Mouse (Mus musculus) hindbrain, embryonic 15.5 days (tissue): ENCODE results near the gene Mmp25. TPM values are rescaled to one million over a fixed set of nuclear protein-coding genes. Genes with fewer than 3 reads are reported as not detected.

Experiments
- ATAC-seq: fragments of 200-750 bp; cut with Nextera tagmentation; 2 replicates; pipeline ENCODE4 v1.8.0; 2017; ENCODE audit warnings: low read depth, moderate number of reproducible peaks, moderate TSS enrichment; ENCODE audit not compliant: low FRiP score
- H3K27ac ChIP-seq: fragments of 300-500 bp; sonication (generic); replicated peaks from 2 replicates; pipeline ENCODE4 v1.5.1; 2015; ENCODE audit warnings: mild to moderate bottlenecking, inconsistent platforms
- H3K27me3 ChIP-seq: fragments of 300-500 bp; sonication (generic); 2 replicates; pipeline ENCODE4 v1.6.1; 2015; ENCODE audit warnings: control low read depth, inconsistent platforms
- H3K36me3 ChIP-seq: fragments of 300-500 bp; sonication (generic); 2 replicates; pipeline ENCODE4 v1.6.1; 2015; ENCODE audit warnings: control low read depth, inconsistent platforms
- H3K4me1 ChIP-seq: fragments of 300-500 bp; sonication (generic); replicated peaks from 2 replicates; pipeline ENCODE4 v1.6.1; 2015; ENCODE audit warnings: control low read depth, inconsistent platforms
- H3K4me2 ChIP-seq: fragments of 300-500 bp; sonication (generic); 2 replicates; pipeline ENCODE4 v1.6.1; 2015; ENCODE audit warnings: moderate library complexity, mild to moderate bottlenecking, inconsistent platforms
- H3K4me3 ChIP-seq: fragments of 300-500 bp; sonication (generic); 2 replicates; pipeline ENCODE4 v1.5.1; 2015; ENCODE audit warnings: mild to moderate bottlenecking, inconsistent platforms
- H3K9ac ChIP-seq: fragments of 300-500 bp; sonication (generic); 2 replicates; pipeline ENCODE4 v1.6.1; 2015; ENCODE audit warnings: inconsistent platforms
- H3K9me3 ChIP-seq: fragments of 300-500 bp; sonication (generic); 2 replicates; pipeline ENCODE4 v1.6.1; 2016; ENCODE audit warnings: control low read depth, inconsistent platforms
- WGBS: fragments of 180-500 bp; shearing (Covaris S2); methylation state at CpG from one replicate; pipeline ENCODE4 v1.1.7; 2015; 5-methylcytosine and 5-hydroxymethylcytosine counted together
- polyA plus RNA-seq: library from polyadenylated mRNA; unstranded; fragments of >200 nt; fragmentation: Nextera tagmentation; extraction: Ambion mirVana; gene quantifications from 2 replicates; pipeline ENCODE4 v1.2.1, GENCODE M21; 2015

The Mmp25 gene
- polyA plus RNA-seq, 1 experiment from 2014 or later, result 1.7 TPM

DNA sequence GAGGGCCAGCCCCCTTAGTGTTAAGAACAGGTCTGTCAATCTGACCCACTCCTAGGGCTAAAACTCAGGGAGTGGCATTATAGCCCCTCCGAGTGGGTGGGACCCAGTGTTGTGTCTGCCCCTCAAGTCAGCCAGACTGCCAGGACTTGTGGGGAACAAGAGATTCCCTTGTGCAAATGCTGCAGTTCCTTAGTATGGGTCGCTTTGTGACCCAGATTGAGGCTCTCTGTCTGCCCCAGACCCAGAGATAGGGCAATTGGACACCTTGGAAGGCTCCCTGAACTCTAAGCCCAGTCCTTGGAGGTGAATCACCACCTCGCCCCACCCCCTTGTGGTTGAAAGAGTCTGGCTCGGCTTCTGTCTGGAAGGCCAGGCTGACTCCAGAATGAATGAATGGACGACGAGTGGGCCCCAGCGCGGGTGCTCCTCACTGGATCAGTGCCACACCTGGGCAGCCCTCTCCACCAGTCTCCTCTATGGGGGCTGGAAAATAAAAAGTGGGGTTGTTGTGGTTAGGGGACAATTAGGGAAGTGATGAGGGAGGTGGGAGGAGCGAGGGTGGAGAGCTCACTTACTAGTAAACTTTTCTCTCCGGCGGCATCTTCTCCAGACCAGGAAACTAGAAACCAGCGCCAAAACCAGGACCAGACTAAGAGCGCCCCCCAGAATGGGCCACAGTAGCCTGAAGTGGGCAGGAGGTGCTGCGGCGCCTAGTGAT lies 30.6 kb upstream of the Mmp25 start:
- peak overlapping the region; percentile 48 for H3K4me3 ChIP-seq
- no peak for ATAC-seq
- H3K27ac ChIP-seq, result no peak overlapping the region
- H3K4me2 ChIP-seq, result peak overlapping the region; percentile 94
- peaks cover 57% of the 10 kb centered on the region for H3K4me1 ChIP-seq
- H3K27me3 ChIP-seq, result peaks cover 50% of the 10 kb centered on the region
- H3K36me3 ChIP-seq, result no peaks in the 10 kb centered on the region
- WGBS, result 16% methylated on average over 15 of the region's 15 CpGs
- H3K9ac ChIP-seq, result no peak overlapping the region
- no peaks in the 10 kb centered on the region for H3K9me3 ChIP-seq

DNA sequence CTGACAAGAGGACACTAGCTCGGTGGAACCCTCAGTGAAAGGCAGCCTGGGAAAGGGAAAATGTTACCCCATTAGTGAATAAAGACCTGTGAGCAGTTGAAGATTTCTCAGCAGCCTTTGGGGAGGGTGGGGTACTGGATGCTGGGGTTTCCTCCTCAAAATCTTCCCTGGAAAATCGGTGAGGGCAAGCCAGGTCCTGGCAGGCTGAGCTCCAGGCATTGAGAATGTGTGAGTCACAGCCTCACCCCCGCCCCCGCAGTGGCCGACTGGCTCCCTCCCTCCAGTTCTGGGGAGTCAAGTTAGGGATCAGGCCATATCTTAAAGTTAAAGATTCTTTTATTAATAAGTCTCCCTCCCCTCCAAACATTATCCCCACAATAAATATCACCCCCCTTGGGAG lies 30.1 kb upstream of the Mmp25 start:
- peak overlapping the region; percentile 71 for H3K4me2 ChIP-seq
- no peak overlapping the region for H3K4me3 ChIP-seq

DNA sequence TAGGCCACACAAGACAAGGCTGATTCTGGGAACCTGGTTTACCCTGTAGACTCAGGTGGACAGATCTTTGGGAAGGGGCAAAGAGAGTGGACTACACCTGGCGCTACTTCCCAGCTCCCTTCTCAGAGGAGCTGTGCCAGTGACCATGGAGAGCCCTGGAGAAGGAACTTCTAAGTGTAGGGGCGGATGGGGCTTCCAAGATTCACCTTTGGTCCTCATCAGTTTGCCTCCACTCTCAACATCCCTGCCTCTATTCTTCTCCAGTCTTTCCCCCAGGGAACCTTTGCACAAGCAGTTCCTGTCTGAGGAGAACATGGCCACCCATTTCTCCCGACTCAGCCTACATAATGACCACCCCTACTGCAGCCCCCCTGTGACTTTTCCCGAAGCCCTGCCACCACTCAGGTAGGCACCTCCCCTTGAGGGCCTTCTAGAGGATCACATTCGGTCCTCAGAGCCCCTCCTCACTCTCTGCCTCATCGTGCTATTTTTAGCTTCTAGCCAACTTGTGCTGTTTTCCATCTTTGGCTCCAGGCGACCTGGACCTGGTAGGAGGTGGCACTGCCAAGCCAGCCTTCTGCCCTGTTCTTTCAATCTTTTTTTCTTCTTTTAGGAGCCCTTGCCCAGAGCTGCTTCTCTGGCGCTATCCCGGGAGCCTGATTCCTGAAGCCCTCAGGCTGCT lies 29.3 kb upstream of the Mmp25 start:
- Histone ChIP-seq H3K27ac (no peak overlapping the region), H3K27me3 (peaks cover 37% of the 10 kb centered on the region), H3K4me1 (peaks cover 55% of the 10 kb centered on the region), H3K9me3 (no peaks in the 10 kb centered on the region), H3K36me3 (0 out of 2 replicates have a peak, but pooled peaks cover 3% of the 10 kb centered on the region), H3K9ac (peak overlapping the region; percentile 67), H3K4me2 (peak overlapping the region; percentile 71), H3K4me3 (peak overlapping the region; percentile 67)
- 48% methylated on average over 9 of the region's 9 CpGs for WGBS
- ATAC-seq, result peak; percentile 1; the same call in 1 of the 2 replicates

More for the DNA sequence above, 30.1 kb upstream of the Mmp25 start:
- H3K36me3 ChIP-seq, result no peaks in the 10 kb centered on the region
- no peaks in the 10 kb centered on the region for H3K9me3 ChIP-seq
- H3K27me3 ChIP-seq, result peaks cover 44% of the 10 kb centered on the region
- WGBS, result 46% methylated on average over 5 of the region's 5 CpGs
- no peak overlapping the region for H3K9ac ChIP-seq
- ATAC-seq, result no peak
- H3K27ac ChIP-seq, result no peak overlapping the region
- H3K4me1 ChIP-seq, result peaks cover 57% of the 10 kb centered on the region

DNA sequence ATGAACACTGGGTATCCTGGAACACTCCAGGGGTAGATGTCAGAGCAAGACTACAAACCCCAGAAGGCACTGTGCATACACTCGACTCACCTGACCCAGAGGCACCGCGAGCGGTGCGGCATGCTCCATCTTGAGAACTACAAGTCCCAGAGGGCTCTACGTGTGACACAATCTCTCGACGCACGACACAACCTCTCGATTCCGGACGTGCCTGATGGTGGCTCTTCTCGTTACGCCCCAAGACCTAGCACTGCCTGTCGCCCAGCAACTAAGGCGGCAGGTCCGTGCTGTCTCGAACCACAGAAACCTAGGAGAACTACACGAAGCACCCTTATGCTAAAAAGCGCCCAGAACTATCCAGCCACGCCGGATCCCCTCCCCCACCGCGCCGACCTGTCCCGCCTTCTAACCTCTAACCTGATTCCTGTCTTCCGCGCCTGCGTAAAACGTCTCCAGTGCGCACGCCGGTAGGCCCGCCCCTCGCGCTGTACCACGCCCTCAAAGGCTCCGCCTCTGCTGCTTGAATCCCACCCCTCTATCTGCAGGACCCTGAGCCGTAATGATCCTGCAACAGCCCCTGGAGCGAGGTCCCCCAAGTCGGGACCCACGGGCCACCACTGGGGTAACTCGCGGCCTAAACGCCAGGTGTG lies 28.5 kb upstream of the Mmp25 start, which contains the start of the genes Hcfc1r1 and Thoc6:
Gene Hcfc1r1 (plus strand): TSS at position 173 of the 650 bp plus-strand sequence.
Gene Thoc6 (minus strand): TSS at position 459 of the 650 bp plus-strand sequence.
- H3K9me3 ChIP-seq, result no peaks in the 10 kb centered on the region
- H3K4me1 ChIP-seq, result peaks cover 52% of the 10 kb centered on the region
- H3K4me3 ChIP-seq, result peak within 1 kb of the TSS; percentile 67
- ATAC-seq, result peak; percentile 94
- H3K27me3 ChIP-seq, result peaks cover 29% of the 10 kb centered on the region
- peak within 1 kb of the TSS; percentile 71 for H3K4me2 ChIP-seq
- 0 out of 2 replicates have a peak, but pooled peaks cover 7% of the 10 kb centered on the region for H3K36me3 ChIP-seq
- H3K27ac ChIP-seq, result peak within 1 kb of the TSS; percentile 92
- under 1% methylated on average over 45 of the region's 45 CpGs for WGBS
- peak within 1 kb of the TSS; percentile 67 for H3K9ac ChIP-seq

GRCm38 (mm10) chr17:23672761-23673160 lies 27.7 kb upstream of the Mmp25 start:
- Histone ChIP-seq H3K27me3 (peaks cover 22% of the 10 kb centered on the region), H3K4me1 (peaks cover 51% of the 10 kb centered on the region), H3K36me3 (0 out of 2 replicates have a peak, but pooled peaks cover 7% of the 10 kb centered on the region), H3K27ac (no peak overlapping the region; the same call in 1 of the 2 replicates), H3K4me2 (peak overlapping the region; percentile 71), H3K9ac (peak overlapping the region; percentile 67), H3K4me3 (peak overlapping the region; percentile 67), H3K9me3 (no peaks in the 10 kb centered on the region)
- WGBS, result 81% methylated on average over 3 of the region's 3 CpGs
- no peak for ATAC-seq

GRCm38 (mm10) chr17:23671519-23671918 lies 26.4 kb upstream of the Mmp25 start:
- no peak overlapping the region for H3K4me2 ChIP-seq
- 94% methylated on average over 3 of the region's 3 CpGs for WGBS
- no peak overlapping the region for H3K4me3 ChIP-seq
- no peak overlapping the region for H3K27ac ChIP-seq
- H3K36me3 ChIP-seq, result peaks cover 7% of the 10 kb centered on the region; the same call in 1 of the 2 replicates
- H3K9ac ChIP-seq, result no peak overlapping the region
- H3K4me1 ChIP-seq, result peaks cover 38% of the 10 kb centered on the region
- no peak for ATAC-seq
- peaks cover 16% of the 10 kb centered on the region for H3K27me3 ChIP-seq
- H3K9me3 ChIP-seq, result no peaks in the 10 kb centered on the region

DNA sequence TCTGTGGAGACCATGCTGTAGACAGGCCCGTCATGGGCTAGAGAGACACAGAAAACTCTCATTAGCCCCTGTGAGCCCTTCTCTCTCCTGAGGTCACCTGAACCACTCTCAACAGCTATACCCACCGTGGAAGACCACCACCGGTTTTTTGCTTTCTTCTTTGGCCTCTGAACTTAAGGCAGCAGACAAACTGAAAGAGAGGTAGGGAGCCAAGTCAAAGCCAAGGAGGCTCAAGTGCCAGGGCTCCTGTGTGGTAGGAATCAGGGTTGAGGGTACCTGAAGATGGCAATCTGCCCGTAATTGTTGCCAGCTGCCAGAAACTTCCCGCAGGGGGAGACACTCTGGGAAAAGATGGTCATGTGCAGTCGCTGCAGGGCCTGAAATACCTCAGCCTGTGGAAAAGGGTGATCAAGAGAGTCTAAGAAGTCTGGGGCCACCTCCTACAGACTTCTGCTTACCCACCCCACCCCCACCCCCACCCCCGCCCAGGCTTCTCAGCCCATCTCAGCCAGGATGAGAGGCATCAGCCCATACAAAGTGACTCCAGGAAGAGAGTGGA lies 25.5 kb upstream of the Mmp25 start:
- Histone ChIP-seq H3K27ac (no peak overlapping the region), H3K27me3 (peaks cover 7% of the 10 kb centered on the region), H3K9ac (no peak overlapping the region), H3K4me1 (peaks cover 29% of the 10 kb centered on the region), H3K36me3 (peaks cover 7% of the 10 kb centered on the region; the same call in 1 of the 2 replicates), H3K4me3 (no peak overlapping the region), H3K9me3 (no peaks in the 10 kb centered on the region), H3K4me2 (no peak overlapping the region)
- 93% methylated on average over 7 of the region's 7 CpGs for WGBS
- no peak for ATAC-seq

DNA sequence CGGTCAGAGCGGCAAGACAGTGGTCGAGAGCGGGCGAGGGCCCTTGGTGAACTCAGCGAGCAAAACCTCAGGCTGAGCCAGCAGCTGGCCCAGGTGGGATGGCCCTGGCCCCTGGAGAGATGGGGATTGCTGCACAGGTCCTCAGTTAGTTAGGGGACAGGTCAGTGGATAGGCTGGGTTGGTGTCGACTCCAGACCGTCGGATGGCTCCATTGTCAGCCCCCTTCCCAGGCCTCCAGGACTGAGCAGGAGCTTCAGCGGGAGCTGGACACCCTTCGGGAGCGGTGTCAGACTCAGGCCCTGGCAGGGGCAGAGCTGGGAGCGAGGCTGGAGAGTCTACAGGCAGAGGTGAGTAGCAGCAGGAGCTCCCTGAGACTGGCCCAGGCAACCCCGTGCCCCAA lies 20.4 kb upstream of the Mmp25 start:
- Histone ChIP-seq H3K9ac (no peak overlapping the region), H3K27me3 (peaks cover 28% of the 10 kb centered on the region), H3K4me3 (no peak overlapping the region), H3K36me3 (peaks cover 7% of the 10 kb centered on the region; the same call in 1 of the 2 replicates), H3K4me1 (peaks cover 2% of the 10 kb centered on the region; the same call in 1 of the 2 replicates), H3K9me3 (no peaks in the 10 kb centered on the region), H3K27ac (no peak overlapping the region), H3K4me2 (no peak overlapping the region)
- ATAC-seq, result 0 out of 2 replicates have a peak, but pooled peaks have one; percentile 17
- 82% methylated on average over 14 of the region's 14 CpGs for WGBS

DNA sequence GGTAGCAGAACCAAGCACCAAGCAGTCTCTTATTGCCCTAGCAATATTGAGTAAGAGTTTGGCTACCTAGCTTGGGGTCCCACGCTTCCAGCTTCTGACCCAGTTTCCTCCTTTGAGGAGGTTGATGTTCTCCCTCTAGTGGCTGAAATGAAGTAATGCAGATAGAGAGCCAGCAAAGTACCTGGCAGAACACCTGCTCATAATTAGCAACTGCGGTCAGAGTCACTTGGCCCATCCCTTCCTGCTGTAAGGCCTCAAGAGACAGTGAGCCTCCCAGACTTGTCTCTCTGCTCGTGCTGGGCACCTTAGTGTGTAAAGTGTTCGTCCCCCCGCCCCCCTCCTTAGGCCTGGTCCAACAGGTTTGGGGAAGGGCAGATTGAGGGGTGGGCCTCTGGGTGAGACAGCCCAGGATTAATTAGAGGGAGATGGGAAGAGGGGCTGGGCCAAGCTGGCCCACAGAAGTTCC lies 19.5 kb upstream of the Mmp25 start:
- peaks cover 6% of the 10 kb centered on the region; the same call in 1 of the 2 replicates for H3K36me3 ChIP-seq
- H3K4me3 ChIP-seq, result no peak overlapping the region
- H3K9ac ChIP-seq, result no peak overlapping the region
- peaks cover 38% of the 10 kb centered on the region for H3K27me3 ChIP-seq
- no peak overlapping the region for H3K27ac ChIP-seq
- WGBS, result 15% methylated on average over 5 of the region's 5 CpGs
- H3K4me1 ChIP-seq, result peaks cover 6% of the 10 kb centered on the region; the same call in 1 of the 2 replicates
- H3K9me3 ChIP-seq, result no peaks in the 10 kb centered on the region
- ATAC-seq, result peak; percentile 32; the same call in 1 of the 2 replicates
- no peak overlapping the region for H3K4me2 ChIP-seq

DNA sequence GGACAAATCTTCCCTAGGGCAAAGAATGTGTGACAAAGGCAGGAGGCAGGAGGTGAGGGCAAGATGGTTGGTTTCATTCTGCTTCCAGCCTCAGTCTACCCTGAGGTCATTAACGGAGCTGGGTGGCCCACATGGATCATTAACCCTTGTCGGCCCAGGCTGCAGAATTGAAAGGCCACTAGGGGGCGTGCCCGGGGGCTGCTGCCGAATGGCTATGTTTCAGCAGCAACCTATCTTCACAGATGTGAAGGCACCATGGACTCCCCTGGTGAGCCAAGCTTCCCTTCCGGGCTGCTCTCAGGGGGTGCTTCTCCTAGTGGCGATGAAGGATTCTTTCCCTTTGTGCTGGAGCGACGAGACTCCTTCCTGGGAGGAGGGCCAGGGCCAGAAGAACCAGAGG lies 16.4 kb upstream of the Mmp25 start:
- WGBS, result 5% methylated on average over 9 of the region's 9 CpGs
- peaks cover 49% of the 10 kb centered on the region for H3K27me3 ChIP-seq
- no peak for ATAC-seq
- H3K4me3 ChIP-seq, result no peak overlapping the region
- H3K27ac ChIP-seq, result no peak overlapping the region
- H3K9ac ChIP-seq, result no peak overlapping the region
- no peak overlapping the region for H3K4me2 ChIP-seq
- H3K9me3 ChIP-seq, result no peaks in the 10 kb centered on the region
- H3K36me3 ChIP-seq, result no peaks in the 10 kb centered on the region
- H3K4me1 ChIP-seq, result peaks cover 6% of the 10 kb centered on the region; the same call in 1 of the 2 replicates

- H3K27me3 ChIP-seq, result peaks cover 49% of the 10 kb centered on the region
- 0 out of 2 replicates have a peak overlapping the region, but pooled peaks have one; percentile 4 for H3K4me3 ChIP-seq
- H3K9ac ChIP-seq, result no peak overlapping the region
- peaks cover 6% of the 10 kb centered on the region; the same call in 1 of the 2 replicates for H3K4me1 ChIP-seq
- no peaks in the 10 kb centered on the region for H3K9me3 ChIP-seq
- H3K27ac ChIP-seq, result no peak overlapping the region
- WGBS, result 4% methylated on average over 14 of the region's 14 CpGs
- H3K36me3 ChIP-seq, result no peaks in the 10 kb centered on the region
- H3K4me2 ChIP-seq, result no peak overlapping the region
- ATAC-seq, result no peak
These were observed 15.8 kb upstream of the Mmp25 start for GRCm38 (mm10) chr17:23660876-23661200.
